Mouse (Mus musculus) myocyte (in vitro differentiated cells): ENCODE results near the gene 1110008L16Rik. TPM values are rescaled to one million over a fixed set of nuclear protein-coding genes. Genes with fewer than 3 reads are reported as not detected.
"Not testable (repeated sequence)": the region's sequence is repeated elsewhere in the genome, so short reads cannot be mapped to it uniquely, and the experiment has no call there.

Experiments
- H3K27me3 ChIP-seq: one replicate; pipeline ENCODE4 v1.6.1; 2011; ENCODE audit not compliant: control insufficient read depth, insufficient read depth, insufficient read length
- H3K36me3 ChIP-seq: one replicate; pipeline ENCODE4 v1.6.1; 2011; ENCODE audit not compliant: control insufficient read depth, insufficient read depth
- H3K4me2 ChIP-seq: one replicate; pipeline ENCODE4 v1.6.1; 2011; ENCODE audit warnings: low read depth, control low read depth
- H3K4me3 ChIP-seq: one replicate; pipeline ENCODE4 v1.5.1; 2011; ENCODE audit warnings: mild to moderate bottlenecking, control low read depth, moderate library complexity
- H3K79me2 ChIP-seq: one replicate; pipeline ENCODE4 v1.6.1; 2011; ENCODE audit not compliant: control insufficient read depth, insufficient read depth
- H3ac ChIP-seq: one replicate; pipeline ENCODE4 v1.6.1; 2011; ENCODE audit not compliant: control insufficient read depth, insufficient read length
- CEBPB ChIP-seq: IDR thresholded peaks from 2 replicates; pipeline ENCODE4 v1.6.1; 2011; ENCODE audit warnings: mild to moderate bottlenecking, moderate library complexity; ENCODE audit not compliant: poor library complexity, insufficient read depth, severe bottlenecking
- E2F4 ChIP-seq: IDR thresholded peaks from one replicate; pipeline ENCODE4 v1.6.1; 2011; ENCODE audit warnings: mild to moderate bottlenecking, control low read depth, moderate library complexity; ENCODE audit not compliant: insufficient read depth
- MAX ChIP-seq: IDR thresholded peaks from one replicate; pipeline ENCODE4 v1.6.1; 2011; ENCODE audit warnings: low read depth, mild to moderate bottlenecking, control low read depth
- MYOD1 ChIP-seq, 3 experiments: IDR thresholded peaks; one replicate each; pipeline ENCODE4 v1.6.1; 2011; ENCODE audit warnings: control low read depth in 2 of 3, low read depth in 2 of 3, mild to moderate bottlenecking in 2 of 3, moderate library complexity in 1 of 3; ENCODE audit not compliant: insufficient read length in 2 of 3, control insufficient read depth in 1 of 3
- MYOG ChIP-seq, 3 experiments: IDR thresholded peaks; one replicate each; pipeline ENCODE4 v1.6.1; 2011; ENCODE audit warnings: control low read depth in 2 of 3, low read depth in 2 of 3, mild to moderate bottlenecking in 2 of 3; ENCODE audit not compliant: insufficient read length in 2 of 3, control insufficient read depth in 1 of 3, insufficient read depth in 1 of 3
- POLR2A ChIP-seq: IDR thresholded peaks from one replicate; pipeline ENCODE4 v1.6.1; 2011; ENCODE audit warnings: low read depth, mild to moderate bottlenecking, control low read depth, moderate library complexity; ENCODE audit not compliant: insufficient read length
- POLR2AphosphoS2 ChIP-seq: IDR thresholded peaks from one replicate; pipeline ENCODE4 v1.6.1; 2011; ENCODE audit warnings: low read depth, control low read depth; ENCODE audit not compliant: insufficient read length
- REST ChIP-seq: IDR thresholded peaks from one replicate; pipeline ENCODE4 v1.6.1; 2011; ENCODE audit warnings: mild to moderate bottlenecking, control low read depth, moderate library complexity; ENCODE audit not compliant: insufficient read depth, insufficient read length
- SRF ChIP-seq: IDR thresholded peaks from one replicate; pipeline ENCODE4 v1.6.1; 2011; ENCODE audit warnings: low read depth; ENCODE audit not compliant: control insufficient read depth, insufficient read length
- TCF12 ChIP-seq: IDR thresholded peaks from one replicate; pipeline ENCODE4 v1.6.1; 2011; ENCODE audit warnings: mild to moderate bottlenecking, control low read depth; ENCODE audit not compliant: poor library complexity, insufficient read depth, severe bottlenecking
- TCF3 ChIP-seq: IDR thresholded peaks from one replicate; pipeline ENCODE4 v1.6.1; 2011; ENCODE audit warnings: low read depth, control low read depth; ENCODE audit not compliant: insufficient read length
- USF1 ChIP-seq: IDR thresholded peaks from one replicate; pipeline ENCODE4 v1.6.1; 2011; ENCODE audit warnings: low read depth, mild to moderate bottlenecking, control low read depth, moderate library complexity
- polyA plus RNA-seq: library from polyadenylated mRNA; unstranded; fragments of >200 nt; fragmentation: generic; extraction: Trizol; gene quantifications from one replicate; pipeline ENCODE4 v1.2.1, GENCODE M21; 2012; ENCODE audit warnings: missing spikeins

Gene 1110008L16Rik
- polyA plus RNA-seq, 1 experiment, result 8.2 TPM

DNA sequence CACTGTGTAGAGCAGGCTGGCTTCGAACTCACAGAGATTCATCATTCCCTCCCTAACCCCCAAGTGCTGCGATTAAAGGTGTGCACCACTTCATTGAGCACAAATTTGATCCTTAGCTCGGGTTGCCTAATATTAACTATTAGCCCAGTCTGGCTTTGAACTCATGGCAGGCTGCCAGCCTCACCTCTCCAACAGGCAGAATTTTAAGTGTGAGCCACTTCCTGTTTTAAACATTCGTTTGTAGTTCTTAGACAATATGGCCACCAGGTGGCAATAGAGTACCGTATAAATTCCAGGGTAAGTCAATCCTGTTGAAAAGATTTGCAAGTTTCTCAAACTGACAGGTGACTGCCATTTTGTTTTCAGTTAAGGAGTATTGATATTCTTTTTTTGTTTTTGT is 15.8 kb downstream of the 1110008L16Rik start:
- Histone ChIP-seq H3K27me3 (no peaks in the 10 kb centered on the region), H3ac (no peak overlapping the region), H3K4me2 (no peak overlapping the region), H3K36me3 (no peaks in the 10 kb centered on the region), H3K4me3 (no peak overlapping the region), H3K79me2 (no peaks in the 10 kb centered on the region)
- TF ChIP-seq POLR2AphosphoS2, result no peak
- TF ChIP-seq E2F4, result no peak

DNA sequence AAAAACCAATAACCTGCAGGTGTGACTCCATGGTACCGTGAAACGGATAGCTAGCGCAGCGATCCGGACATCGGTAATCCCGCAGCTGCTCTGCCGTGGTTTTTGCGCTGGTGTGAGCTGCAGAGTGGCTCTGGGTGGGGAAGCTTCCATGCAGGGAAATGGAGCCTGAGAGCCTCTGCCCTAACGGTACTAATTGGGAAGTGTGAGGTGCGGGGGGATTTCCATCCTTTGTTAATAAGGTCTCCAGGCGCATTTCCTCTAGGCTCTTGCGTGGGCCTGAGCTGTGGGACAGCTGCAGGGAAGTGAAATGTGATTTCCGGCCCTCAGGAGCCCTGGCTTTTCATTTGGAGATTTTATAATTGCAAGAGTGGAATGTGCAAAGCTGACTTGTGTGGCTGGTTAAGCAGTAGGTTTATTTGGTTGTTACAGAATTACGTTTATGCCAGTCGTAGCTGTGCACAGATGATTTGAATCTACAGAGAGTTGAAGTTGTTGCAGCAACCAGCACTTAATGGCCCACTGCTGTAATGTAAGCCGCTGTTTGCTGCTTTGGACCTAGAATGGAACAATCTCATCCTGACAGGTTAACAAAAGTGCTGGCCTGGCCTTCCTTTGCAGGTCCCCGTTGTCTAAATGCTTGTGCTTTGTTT is 22.4 kb downstream of the 1110008L16Rik start:
- Histone ChIP-seq H3K36me3 (no peaks in the 10 kb centered on the region), H3K4me2 (no peak overlapping the region), H3K27me3 (no peaks in the 10 kb centered on the region), H3ac (no peak overlapping the region), H3K4me3 (no peak overlapping the region), H3K79me2 (no peaks in the 10 kb centered on the region)
- TF ChIP-seq MYOG (IDR thresholded peaks at IDR 0.05; ENCODE audit: control insufficient read depth in 1 of 3, insufficient read depth in 1 of 3, insufficient read length in 2 of 3, low read depth in 2 of 3) (peak in 1 of 3 experiments; percentile 35), TCF3 (no peak), MYOD1 (IDR thresholded peaks at IDR 0.05; ENCODE audit: control insufficient read depth in 1 of 3, insufficient read length in 2 of 3, low read depth in 2 of 3) (peak in 1 of 3 experiments; percentile 2)

DNA sequence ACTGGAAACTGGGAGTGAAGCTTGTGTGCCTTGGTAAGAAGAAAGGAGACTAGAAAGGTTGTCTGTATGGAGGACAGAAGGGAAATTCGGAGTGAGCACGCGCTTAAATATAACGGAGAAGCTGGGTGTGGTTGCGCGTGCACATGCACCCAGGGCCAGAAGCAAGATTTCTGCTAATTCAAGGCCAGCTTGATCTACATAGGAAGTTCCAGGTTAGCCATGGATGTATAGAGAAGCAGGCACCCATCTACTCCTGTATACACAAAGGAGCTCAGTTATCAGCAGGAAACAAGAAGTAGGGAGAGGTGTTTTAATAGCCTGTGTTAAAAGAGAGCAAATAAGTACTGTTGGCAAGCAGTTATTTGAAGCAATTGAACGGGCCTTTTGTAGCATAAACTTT is 26.3 kb downstream of the 1110008L16Rik start:
- Histone ChIP-seq H3K79me2 (no peaks in the 10 kb centered on the region), H3K27me3 (no peaks in the 10 kb centered on the region), H3ac (no peak overlapping the region), H3K36me3 (no peaks in the 10 kb centered on the region), H3K4me2 (no peak overlapping the region), H3K4me3 (no peak overlapping the region)
- TF ChIP-seq REST, result no peak
- no peak for TF ChIP-seq TCF3
- no peak for TF ChIP-seq MYOD1 (IDR thresholded peaks at IDR 0.05; ENCODE audit: control insufficient read depth in 1 of 3, insufficient read length in 2 of 3, low read depth in 2 of 3)
- TF ChIP-seq TCF12, result no peak
- no peak for TF ChIP-seq CEBPB
- no peak for TF ChIP-seq E2F4
- TF ChIP-seq POLR2A, result no peak
- no peak for TF ChIP-seq MAX
- no peak for TF ChIP-seq SRF
- no peak for TF ChIP-seq USF1
- no peak for TF ChIP-seq POLR2AphosphoS2

DNA sequence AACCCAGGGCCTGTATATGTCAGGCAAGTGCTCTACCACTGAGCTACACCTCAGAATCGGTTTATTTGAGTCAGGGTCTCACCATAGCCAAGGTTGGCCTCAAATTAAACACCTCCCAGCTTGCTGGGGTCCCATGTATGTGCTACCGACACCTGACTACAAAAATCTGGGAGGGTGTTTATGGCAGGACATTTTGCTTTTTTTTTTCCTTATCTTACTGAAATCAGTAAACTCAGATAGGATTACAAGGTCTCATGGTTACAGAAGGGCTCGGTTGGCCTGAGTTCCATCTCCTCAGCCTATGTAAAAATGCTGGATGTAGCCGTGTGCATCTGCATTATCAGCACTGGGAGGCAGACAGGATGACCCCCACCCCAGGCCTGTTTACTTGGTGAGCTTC is 29.4 kb downstream of the 1110008L16Rik start:
- Histone ChIP-seq H3K36me3 (no peaks in the 10 kb centered on the region), H3K4me2 (no peak overlapping the region), H3K79me2 (no peaks in the 10 kb centered on the region), H3ac (no peak overlapping the region), H3K27me3 (no peaks in the 10 kb centered on the region), H3K4me3 (no peak overlapping the region)
- no peak for TF ChIP-seq REST
- no peak for TF ChIP-seq MAX
- no peak for TF ChIP-seq TCF12
- TF ChIP-seq MYOG (IDR thresholded peaks at IDR 0.05; ENCODE audit: control insufficient read depth in 1 of 3, insufficient read depth in 1 of 3, insufficient read length in 2 of 3, low read depth in 2 of 3), result no peak
- TF ChIP-seq USF1, result no peak

DNA sequence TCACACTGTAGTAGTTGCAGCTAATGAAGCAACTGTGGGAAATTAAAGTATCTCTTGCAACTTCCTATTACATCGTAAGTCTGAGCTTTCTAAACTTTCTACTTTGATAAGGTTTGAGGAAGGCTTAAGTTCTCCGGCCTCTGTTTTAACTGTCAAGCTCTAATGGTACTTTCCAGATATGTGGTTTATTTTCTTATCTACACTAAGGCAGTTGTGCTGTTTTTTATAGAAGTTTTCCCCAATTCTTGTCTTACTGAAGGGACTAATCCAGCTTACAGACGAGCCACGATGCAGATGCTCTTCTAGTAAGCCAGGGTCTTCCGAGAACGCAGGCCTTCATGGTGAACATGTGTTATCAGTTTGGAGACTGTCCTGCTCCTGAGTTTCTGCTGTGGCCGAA is 30.0 kb downstream of the 1110008L16Rik start:
- TF ChIP-seq POLR2AphosphoS2, result no peak
- TF ChIP-seq POLR2A, result no peak
- TF ChIP-seq MAX, result no peak
- TF ChIP-seq CEBPB, result no peak
- H3K79me2 ChIP-seq, result no peaks in the 10 kb centered on the region
- H3K4me2 ChIP-seq, result no peak overlapping the region
- H3ac ChIP-seq, result no peak overlapping the region
- no peaks in the 10 kb centered on the region for H3K36me3 ChIP-seq
- no peaks in the 10 kb centered on the region for H3K27me3 ChIP-seq
- H3K4me3 ChIP-seq, result no peak overlapping the region

DNA sequence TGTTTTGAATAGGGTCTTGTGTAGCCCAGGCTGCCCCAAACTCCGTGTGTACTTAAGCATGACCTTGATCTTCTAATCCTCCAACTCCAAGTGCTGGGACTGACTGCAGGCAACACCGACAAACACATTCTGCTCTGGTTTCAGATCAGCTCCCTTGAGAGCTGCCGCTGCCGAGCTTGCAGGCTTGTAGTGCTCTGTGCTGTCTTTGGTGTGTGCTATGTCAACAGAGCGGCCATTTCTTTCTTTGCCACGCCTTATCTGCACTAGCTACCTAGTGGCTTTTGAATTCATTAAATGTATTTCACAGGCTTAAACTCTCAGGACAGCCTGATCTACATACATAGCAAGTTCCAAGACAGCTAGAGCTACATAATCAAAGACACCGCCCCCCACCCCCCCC is 34.3 kb downstream of the 1110008L16Rik start:
- TF ChIP-seq POLR2AphosphoS2, result no peak
- no peak for TF ChIP-seq USF1
- TF ChIP-seq POLR2A, result no peak
- TF ChIP-seq MAX, result no peak
- TF ChIP-seq MYOG (IDR thresholded peaks at IDR 0.05; ENCODE audit: control insufficient read depth in 1 of 3, insufficient read depth in 1 of 3, insufficient read length in 2 of 3, low read depth in 2 of 3), result no peak
- no peak for TF ChIP-seq TCF12
- TF ChIP-seq REST, result no peak
- H3K4me2 ChIP-seq, result no peak overlapping the region
- H3K4me3 ChIP-seq, result no peak overlapping the region
- no peaks in the 10 kb centered on the region for H3K79me2 ChIP-seq
- no peaks in the 10 kb centered on the region for H3K36me3 ChIP-seq
- no peak overlapping the region for H3ac ChIP-seq
- H3K27me3 ChIP-seq, result no peaks in the 10 kb centered on the region

DNA sequence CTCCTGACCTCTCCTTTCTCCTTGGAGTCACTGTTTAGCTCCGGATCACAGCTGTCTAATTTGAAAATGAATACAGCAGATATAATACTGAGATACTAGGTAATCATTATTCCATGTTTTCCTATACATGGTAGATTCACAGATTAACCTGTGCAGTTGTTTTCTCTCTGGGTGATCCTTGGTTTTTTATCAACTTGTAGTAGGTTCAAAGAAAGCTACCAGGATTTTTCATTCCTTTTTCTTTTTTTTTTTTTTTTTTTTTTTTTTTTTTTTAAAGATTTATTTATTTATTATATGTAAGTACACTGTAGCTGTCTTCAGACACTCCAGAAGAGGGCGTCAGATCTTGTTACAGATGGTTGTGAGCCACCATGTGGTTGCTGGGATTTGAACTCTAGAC is 39.1 kb downstream of the 1110008L16Rik start:
- H3ac ChIP-seq, H3K27me3 ChIP-seq, H3K4me2 ChIP-seq, H3K79me2 ChIP-seq, H3K36me3 ChIP-seq, H3K4me3 ChIP-seq: not testable (repeated sequence)

DNA sequence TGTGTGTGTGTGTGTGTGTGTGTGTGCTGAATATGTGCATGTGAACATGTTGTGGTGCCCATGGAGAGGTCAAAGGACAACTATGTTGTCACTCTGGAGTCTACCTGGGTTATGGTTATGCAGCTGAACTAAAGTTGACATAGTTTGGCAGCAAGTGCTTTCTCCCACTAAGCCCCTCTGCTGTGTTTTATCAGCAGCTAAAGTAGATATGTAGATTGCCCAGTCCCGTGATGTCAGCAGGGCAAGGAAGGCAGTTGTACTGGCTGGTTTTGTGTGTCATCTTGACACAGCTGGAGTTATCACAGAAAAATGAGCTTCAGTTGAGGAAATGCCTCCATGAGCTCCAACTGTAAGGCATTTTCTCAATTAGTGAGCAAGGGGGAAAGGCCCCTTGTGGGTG is 43.7 kb downstream of the 1110008L16Rik start:
- H3K79me2 ChIP-seq, H3K4me3 ChIP-seq, H3ac ChIP-seq, H3K27me3 ChIP-seq, H3K36me3 ChIP-seq, H3K4me2 ChIP-seq: not testable (repeated sequence)
